Mouse (Mus musculus): ENCODE data around the gene Ank. TPM values are rescaled to one million over a fixed set of nuclear protein-coding genes. Genes with fewer than 3 reads are reported as not detected.

The Ank gene
- total RNA-seq, 4 experiments from 2014 or later, result 168 to 198 (median 184) TPM

- DNase-seq (ENCODE audit: low spot score in 2 of 2), result peak; percentile 56 to 70
Observed at GRCm38 (mm10) chr15:27536771-27537170, 70.3 kb downstream of the Ank start.

DNA sequence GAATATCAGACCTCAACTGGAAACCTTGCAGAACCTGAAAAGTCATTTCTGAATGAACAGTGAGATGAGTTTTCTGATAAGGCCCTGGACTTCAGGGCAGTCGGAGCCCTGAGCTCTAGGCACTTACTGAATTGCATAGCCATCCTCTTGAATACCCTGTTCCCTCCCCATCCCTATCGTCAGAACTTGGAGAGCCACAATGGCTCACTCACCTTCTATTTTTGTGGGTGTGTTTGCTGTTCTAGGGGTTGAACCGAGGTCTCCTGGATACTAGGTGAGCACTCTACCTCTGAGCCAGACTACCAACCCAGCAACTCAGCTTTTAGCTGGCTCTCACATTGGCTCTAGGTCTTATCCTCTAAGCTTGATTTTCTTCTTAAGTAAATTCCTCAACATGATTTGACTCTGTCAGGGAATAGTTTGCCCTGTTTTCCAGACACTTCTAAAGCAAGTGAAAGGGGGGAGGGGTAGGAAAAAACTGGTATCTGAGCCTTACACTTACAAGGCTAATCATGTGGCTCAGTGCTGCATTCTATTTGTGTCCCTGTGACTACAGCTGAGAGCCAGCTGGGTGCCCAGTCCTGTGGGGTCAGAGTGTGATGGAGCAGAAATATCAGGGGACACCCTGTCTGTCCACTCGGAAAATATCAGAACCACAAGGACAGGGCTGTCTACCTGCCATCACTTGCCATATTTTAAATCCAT lies 71.2 kb downstream of the Ank start:
- DNase-seq (ENCODE audit: low spot score in 2 of 2), result no peak

- DNase-seq (ENCODE audit: low spot score in 2 of 2), result no peak
Observed at GRCm38 (mm10) chr15:27539745-27540144, 73.3 kb downstream of the Ank start.

DNA sequence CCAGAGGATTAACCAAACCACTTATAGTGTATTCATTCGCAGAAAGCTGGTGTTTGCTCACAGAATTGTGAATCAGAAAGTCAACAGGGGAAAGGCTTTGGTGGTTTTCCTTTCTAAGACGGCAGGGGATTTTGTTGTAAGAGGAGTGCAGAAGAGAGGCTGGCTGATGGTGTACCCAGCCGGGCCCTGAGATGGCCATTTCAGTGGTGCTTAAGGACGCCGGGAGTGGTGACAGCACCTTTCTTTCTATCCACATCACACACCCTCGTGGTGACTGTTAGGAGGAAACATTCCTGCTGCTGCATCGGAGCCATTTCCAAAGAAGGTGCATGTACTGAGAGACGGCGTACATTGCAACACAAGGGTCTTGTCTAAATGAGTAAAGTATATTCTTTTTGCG lies 78.7 kb downstream of the Ank start:
- DNase-seq (ENCODE audit: low spot score in 2 of 2), result no peak

DNA sequence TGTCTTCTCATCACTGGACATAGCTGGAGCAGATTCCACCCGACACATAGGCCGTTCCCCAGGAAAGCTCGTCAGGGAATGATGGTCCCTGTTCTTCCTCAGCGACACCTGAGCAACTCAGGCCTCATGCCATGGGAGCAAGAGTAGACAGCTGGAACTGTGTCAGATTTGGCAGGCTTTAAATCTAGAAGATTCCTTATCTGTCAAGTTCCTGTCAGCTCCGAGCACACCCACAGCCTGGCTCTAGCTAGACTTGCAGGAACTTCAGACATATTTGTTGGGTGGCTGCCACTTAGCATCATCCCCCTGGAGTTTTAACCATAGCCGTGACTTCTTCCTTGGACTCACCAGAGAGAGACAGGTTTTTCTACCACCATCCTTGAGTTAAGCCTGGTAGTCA lies 81.6 kb downstream of the Ank start:
- DNase-seq (ENCODE audit: low spot score in 2 of 2), result no peak

DNA sequence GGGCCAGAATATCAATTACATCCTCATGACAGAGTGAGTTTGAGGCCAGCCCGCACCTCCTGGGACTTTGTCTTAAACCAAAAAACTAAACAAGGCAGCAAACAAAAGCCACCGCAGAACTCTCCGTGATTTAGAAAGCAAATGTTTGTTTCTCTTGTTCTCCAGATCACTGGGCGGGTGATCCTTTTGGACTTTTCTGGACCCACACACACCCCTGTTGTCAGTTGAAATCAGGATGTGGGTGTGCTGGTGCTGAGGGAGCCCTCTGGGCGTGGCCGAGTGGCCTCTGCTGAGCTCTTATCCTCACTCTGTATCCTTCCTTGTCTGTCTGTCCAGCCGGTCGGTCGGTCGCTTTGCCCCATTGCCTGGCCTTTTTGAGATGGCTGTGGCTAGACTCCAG lies 82.6 kb downstream of the Ank start:
- no peak for DNase-seq (ENCODE audit: low spot score in 2 of 2)

GRCm38 (mm10) chr15:27549878-27550277 lies 83.4 kb downstream of the Ank start:
- no peak for DNase-seq (ENCODE audit: low spot score in 2 of 2)

GRCm38 (mm10) chr15:27550358-27550992 lies 84.0 kb downstream of the Ank start:
- DNase-seq (ENCODE audit: low spot score in 2 of 2), result no peak

DNA sequence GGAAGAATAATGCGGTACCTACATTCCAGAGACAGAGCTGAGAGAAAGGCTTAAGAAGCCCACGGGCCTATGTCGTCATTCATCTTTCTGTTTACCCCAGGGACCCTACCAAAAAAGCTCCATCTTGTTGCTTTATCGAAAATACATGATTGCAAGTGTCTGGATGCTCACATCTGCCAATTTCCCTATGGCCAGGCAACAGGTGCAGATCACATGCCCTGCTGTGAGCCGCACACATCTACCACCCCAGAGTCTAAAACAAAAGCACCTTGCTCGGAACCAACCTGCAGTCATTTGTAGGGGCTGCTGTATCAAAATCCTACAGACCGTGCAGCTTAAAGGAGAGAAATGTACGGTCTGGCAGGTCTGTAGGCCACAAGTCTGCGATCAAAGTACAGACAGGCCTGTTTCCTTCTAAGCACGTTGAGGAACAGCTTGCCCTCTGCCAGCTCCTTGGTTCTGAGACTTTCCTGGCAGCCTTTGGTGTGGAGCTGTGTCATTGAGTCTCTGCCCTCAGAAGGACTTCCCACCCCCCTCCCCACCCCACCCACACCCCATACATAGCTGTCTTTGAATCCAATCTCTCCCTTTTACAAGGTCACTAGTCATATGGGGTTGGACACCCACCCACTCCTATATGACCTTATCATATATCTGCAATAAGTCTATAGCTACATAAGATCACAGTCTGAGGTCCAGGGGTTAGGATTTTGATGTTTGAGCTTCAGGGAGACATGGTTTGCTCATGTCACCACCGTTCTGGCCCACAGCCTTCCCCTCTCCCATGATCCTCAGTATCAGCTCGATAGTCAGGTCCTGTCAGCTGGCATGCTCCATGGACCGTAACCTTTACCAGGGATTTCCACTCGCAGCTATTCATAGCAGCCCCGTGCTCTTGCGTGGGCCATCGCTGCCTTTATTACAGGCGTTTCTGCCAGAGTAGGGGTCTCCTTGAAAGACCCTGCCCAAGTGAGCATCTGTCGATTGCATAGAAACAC lies 84.9 kb downstream of the Ank start:
- no peak for DNase-seq (ENCODE audit: low spot score in 2 of 2)

- no peak for DNase-seq (ENCODE audit: low spot score in 2 of 2)
Observed at GRCm38 (mm10) chr15:27552129-27552700, 85.7 kb downstream of the Ank start.

DNA sequence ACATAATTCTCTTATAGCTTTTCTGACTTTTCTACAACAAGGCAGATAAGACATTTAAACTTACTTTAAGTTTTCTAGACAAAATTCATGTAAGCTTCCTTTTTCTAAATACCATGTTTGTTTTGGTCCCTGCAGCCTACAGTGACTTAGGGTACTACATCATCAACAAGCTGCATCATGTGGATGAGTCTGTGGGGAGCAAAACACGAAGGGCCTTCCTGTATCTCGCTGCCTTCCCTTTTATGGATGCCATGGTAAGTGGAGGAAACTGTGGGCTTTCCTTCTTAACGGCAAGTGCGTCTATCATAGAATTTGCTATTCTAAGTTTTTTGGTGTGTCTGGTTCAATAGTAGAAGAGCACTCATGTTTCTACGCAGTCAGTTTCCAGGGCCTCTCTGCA lies 87.1 kb downstream of the Ank start:
- no peak for DNase-seq (ENCODE audit: low spot score in 2 of 2)

GRCm38 (mm10) chr15:27558456-27559147 lies 92.1 kb downstream of the Ank start:
- no peak for DNase-seq (ENCODE audit: low spot score in 2 of 2)

GRCm38 (mm10) chr15:27560315-27560714 lies 93.8 kb downstream of the Ank start:
- no peak for DNase-seq (ENCODE audit: low spot score in 2 of 2)

DNA sequence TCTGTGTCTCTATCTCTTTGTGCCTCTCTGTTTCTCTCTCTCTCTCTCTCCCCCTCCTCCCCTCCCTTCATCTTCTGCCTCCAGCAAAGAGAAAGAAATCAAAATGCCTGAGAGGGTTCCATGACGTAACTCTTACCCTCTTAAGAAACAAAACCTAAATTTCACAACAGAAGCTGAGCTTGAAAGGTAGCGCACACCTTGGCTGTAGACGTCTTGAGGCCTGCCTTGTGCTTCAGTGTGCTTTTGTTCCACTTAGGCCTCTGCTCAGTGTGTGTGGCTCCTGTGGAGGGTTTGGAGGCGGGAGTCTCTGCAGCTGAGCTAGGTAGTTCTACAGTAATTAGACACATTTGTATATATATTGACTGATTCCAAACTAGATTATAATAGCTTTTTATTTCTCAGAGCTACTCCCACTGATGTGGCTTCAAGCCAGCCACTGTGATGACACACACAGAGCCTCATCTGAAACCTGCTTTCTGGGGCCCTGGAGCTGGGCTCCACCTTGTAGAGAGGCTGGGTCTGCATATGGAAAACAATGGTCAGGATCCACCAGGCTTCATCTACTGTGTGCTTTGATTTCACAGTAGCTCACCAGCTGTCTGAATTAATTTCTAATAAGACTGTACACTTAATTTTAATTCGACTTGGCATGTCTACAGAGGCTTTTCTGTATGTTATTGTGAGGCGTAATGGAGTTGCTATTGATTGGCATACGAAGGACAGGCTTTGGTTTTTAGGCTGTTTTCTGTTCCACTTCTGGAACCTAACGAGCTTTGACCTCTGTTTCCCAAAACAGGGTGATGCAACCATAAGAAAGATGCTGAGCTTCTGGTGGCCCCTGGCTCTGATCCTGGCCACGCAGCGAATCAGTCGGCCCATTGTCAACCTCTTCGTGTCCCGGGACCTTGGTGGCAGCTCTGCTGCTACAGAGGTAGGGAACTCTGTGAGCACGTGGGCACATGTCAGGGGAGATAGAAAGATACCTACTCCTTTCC lies 97.9 kb downstream of the Ank start:
- DNase-seq (ENCODE audit: low spot score in 2 of 2), result peak; percentile 73 to 76

DNA sequence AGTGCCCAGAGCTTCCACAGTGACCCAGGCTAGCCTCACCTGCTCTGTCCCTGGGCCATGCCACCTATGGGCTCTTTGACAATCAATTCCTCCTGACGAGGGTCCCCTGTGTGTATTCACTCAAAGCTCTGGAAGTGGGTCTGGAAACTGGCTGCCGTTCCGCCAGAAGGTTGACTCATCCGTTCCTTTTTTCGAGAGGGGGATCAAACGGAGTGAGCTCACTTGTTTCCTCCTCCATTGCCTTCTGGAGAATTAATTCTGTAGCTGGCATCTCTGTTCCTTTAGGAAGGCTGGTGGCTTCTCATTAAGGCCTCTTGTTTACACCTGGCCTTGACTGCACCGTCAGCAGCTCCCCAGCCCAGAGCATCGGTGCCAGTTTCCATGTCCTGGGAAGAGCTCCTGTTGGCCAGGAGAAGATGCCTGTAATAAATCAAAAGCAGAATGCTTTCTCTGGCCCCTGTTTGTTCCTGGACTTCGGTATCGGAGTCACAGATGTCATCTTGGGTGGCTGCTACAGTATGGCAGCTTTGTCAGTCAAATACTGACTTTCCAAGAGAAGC lies 99.2 kb downstream of the Ank start:
- peak; percentile 56 to 57 for DNase-seq (ENCODE audit: low spot score in 2 of 2)

DNA sequence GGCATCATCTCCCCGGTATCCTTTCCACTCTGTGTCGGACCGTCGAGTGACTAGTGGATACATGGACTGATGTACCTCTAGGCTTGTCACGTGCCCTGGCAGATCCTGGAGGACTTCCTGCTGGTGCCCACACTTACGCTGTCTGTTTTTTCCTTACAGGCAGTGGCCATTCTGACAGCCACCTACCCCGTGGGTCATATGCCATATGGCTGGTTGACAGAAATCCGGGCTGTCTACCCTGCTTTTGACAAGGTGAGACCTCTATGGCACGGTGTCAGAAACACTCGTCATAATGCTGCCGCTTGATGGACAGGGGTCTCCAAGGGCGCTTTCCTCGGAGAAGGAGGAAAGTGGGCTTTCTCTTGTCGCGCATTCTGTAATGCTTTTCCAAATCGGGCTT lies 100.9 kb downstream of the Ank start:
- no peak for DNase-seq (ENCODE audit: low spot score in 2 of 2)

DNA sequence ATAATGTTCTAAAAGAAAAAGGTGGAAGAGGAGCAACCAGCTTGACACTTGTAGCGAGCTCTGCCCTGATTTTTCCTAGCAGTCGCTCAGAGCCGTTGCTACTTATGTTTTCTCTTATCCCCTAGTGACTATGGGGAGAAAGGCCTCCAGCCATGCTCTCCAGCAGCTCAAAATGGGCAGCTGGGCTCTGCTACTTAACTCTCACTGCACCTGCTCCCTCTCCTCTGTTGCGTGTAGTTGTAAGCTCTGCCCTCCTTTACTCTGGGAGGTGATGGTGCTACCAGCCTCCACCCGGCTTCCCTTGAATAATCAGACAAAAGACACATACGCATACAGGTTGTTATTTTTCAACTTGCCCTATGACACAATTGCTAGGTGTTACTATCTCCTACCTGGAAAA lies 101.9 kb downstream of the Ank start:
- DNase-seq (ENCODE audit: low spot score in 2 of 2), result no peak

GRCm38 (mm10) chr15:27569924-27570323 lies 103.4 kb downstream of the Ank start:
- DNase-seq (ENCODE audit: low spot score in 2 of 2), result no peak

DNA sequence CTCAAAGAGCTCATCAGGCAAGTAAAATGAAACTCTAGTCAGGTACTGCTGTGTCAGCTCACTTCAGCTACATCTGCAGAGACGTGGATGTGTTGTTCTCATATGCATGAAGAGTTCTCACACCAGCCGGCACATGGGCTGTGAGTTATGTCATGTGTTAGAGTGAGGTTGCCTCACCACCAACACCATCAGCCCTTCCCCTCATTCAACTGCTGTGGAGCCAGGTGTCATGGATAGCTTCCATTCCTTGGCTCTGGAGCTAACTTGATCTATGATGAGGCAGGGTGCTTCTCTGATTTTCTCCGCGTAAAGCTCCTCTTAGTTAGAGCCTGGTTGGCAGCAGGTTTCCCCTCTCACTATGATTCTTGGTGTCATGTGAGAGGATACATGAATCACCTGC lies 103.9 kb downstream of the Ank start:
- no peak for DNase-seq (ENCODE audit: low spot score in 2 of 2)

All from layer of hippocampus, adult 8-10 months (tissue).